Mouse (Mus musculus): ENCODE measurements around the gene Tbc1d1. TPM values are rescaled to one million over a fixed set of nuclear protein-coding genes. Genes with fewer than 3 reads are reported as not detected.

Gene Tbc1d1
- polyA plus RNA-seq, 1 experiment = 3.8 TPM

DNA sequence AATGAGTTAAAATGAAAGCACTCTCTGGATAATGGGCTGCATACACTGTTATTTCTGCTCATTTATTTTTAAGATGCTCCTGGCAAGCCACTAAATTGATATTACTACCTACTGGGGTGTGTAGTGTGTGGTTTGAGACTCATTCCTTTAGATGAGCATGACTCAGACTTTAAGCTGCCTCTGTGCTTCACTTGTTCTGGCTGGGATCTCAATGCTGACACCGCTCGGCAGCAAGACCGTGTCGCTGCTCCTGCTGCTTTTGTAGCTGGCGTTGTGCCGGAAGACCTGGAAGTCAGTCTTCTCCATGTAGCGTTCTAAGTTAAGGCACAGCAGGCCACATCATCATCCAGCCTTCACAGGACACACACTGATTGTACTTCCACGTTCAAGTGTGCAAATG is 124.1 kb downstream of the Tbc1d1 start:
- Histone ChIP-seq H3K4me1 (no peaks in the 10 kb centered on the region), H3K27me3 (replicated peaks) (no peaks in the 10 kb centered on the region), H3K36me3 (replicated peaks; ENCODE audit: low read length) (peaks cover 98% of the 10 kb centered on the region), H3K4me3 (replicated peaks) (no peak overlapping the region), H3K9me3 (no peaks in the 10 kb centered on the region)
- no peak for TF ChIP-seq GATA1 (IDR thresholded peaks at IDR 0.05; ENCODE audit: borderline replicate concordance, low read length)
- TF ChIP-seq FLI1 (IDR thresholded peaks at IDR 0.05; ENCODE audit: low read length) = no peak

DNA sequence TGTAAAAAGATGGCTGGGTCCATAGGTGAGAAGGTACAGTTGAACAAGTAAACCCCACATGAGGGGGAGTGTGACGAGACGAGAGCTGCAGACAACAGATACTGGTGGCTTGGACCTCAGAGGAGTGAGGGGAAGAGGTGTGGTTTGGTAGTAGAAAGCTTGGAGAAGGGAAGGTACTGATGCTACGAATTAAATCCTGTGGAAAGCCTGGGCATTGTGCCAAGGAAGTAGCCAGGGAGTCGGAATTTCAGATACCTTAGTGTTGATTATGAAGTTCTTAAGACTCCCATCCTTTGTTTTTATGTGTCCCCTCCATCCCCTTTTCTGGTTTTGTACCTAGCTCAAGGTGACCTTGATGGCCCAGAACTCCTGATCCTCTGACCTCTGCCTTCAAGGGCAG is 124.5 kb downstream of the Tbc1d1 start:
- H3K4me1 ChIP-seq = no peaks in the 10 kb centered on the region
- no peaks in the 10 kb centered on the region for H3K9me3 ChIP-seq
- H3K27me3 ChIP-seq (replicated peaks) = no peaks in the 10 kb centered on the region
- TF ChIP-seq FLI1 (IDR thresholded peaks at IDR 0.05; ENCODE audit: low read length) = no peak
- no peak for TF ChIP-seq GATA1 (IDR thresholded peaks at IDR 0.05; ENCODE audit: borderline replicate concordance, low read length)
- H3K4me3 ChIP-seq (replicated peaks) = no peak overlapping the region
- H3K36me3 ChIP-seq (replicated peaks; ENCODE audit: low read length) = peaks cover 98% of the 10 kb centered on the region

DNA sequence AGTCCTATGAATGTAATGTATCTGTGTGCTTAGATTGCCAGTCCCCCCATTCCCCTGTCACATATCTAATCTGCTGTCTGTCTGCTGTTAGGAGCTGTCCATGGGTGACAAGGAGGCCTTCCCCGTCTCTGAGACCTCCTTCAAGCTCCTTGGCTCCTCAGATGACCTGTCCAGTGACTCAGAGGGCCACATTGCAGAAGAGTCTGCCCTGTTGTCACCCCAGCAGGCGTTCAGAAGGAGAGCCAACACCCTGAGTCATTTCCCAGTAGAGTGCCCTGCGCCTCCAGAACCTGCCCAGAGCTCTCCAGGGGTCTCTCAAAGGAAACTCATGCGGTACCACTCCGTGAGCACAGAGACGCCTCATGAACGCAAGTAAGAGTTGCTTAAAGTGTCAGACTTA is 125.6 kb downstream of the Tbc1d1 start:
- Histone ChIP-seq H3K9me3 (no peaks in the 10 kb centered on the region), H3K4me3 (replicated peaks) (no peak overlapping the region), H3K36me3 (replicated peaks; ENCODE audit: low read length) (peaks cover 98% of the 10 kb centered on the region), H3K27me3 (replicated peaks) (no peaks in the 10 kb centered on the region), H3K4me1 (no peaks in the 10 kb centered on the region)
- no peak for TF ChIP-seq GATA1 (IDR thresholded peaks at IDR 0.05; ENCODE audit: borderline replicate concordance, low read length)
- TF ChIP-seq FLI1 (IDR thresholded peaks at IDR 0.05; ENCODE audit: low read length) = no peak

DNA sequence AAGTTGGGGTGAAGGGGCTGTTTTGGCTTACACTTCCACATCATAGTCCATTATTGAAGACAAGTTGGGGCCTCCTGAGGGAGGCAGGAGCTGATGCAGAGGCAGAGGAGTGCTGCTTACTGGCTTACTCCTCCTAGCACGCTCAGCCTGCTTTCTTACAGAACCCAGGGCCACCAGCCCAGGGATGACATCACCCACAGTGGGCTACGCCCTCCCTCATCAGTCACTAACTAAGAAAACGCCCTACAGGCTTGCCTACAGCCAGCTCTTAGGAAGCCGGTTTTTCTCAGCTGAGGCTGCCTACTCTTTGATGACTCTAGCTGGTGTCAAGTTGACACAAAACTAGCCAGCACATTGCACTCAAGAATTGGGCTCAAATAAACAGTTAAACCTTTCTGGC is 126.5 kb downstream of the Tbc1d1 start:
- Histone ChIP-seq H3K27me3 (replicated peaks) (no peaks in the 10 kb centered on the region), H3K9me3 (no peaks in the 10 kb centered on the region), H3K4me1 (no peaks in the 10 kb centered on the region), H3K4me3 (replicated peaks) (no peak overlapping the region), H3K36me3 (replicated peaks; ENCODE audit: low read length) (peaks cover 98% of the 10 kb centered on the region)
- no peak for TF ChIP-seq FLI1 (IDR thresholded peaks at IDR 0.05; ENCODE audit: low read length)
- TF ChIP-seq GATA1 (IDR thresholded peaks at IDR 0.05; ENCODE audit: borderline replicate concordance, low read length) = no peak

DNA sequence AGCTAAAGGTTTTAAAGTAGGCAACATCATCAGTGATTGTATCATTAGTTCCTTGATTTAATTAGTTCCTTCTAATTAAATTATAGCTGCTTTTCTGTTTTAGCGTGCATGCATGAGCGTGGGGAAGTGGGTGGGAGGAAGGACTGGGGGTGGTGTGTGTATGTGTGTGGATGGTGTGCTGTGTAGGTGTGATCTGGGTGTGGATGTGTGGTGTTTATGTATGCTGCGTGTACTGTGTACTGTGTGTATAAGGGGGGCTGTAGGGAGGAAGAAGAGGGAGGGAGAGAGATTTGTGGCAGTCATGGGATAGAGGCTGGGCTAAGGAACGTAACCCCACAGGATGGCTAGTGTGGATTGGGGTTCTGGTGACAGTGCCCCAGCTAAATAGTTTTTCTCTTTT is 129.2 kb downstream of the Tbc1d1 start:
- TF ChIP-seq GATA1 (IDR thresholded peaks at IDR 0.05; ENCODE audit: borderline replicate concordance, low read length) (no peak), FLI1 (IDR thresholded peaks at IDR 0.05; ENCODE audit: low read length) (no peak)
- Histone ChIP-seq H3K4me1 (peaks cover 14% of the 10 kb centered on the region), H3K4me3 (replicated peaks) (no peak overlapping the region), H3K9me3 (no peaks in the 10 kb centered on the region), H3K36me3 (replicated peaks; ENCODE audit: low read length) (peaks cover 94% of the 10 kb centered on the region), H3K27me3 (replicated peaks) (no peaks in the 10 kb centered on the region)

DNA sequence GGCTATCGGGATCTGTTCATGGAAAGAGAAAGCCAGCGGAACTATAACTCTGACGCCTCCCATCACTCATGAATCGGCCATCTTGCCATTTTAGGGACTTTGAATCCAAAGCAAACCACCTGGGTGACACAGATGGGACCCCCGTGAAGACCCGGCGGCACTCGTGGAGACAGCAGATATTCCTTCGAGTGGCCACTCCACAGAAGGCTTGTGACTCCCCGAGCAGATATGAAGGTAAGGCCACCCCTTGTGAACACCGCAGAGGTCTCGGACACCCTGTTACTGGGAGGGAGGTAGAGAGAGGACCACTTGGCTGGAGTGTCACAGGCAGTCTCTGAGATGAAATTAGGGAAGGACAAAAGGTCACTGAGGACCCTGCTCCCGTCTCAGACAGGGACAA is 129.7 kb downstream of the Tbc1d1 start:
- peaks cover 92% of the 10 kb centered on the region for H3K36me3 ChIP-seq (replicated peaks; ENCODE audit: low read length)
- H3K4me3 ChIP-seq (replicated peaks) = no peak overlapping the region
- no peak for TF ChIP-seq FLI1 (IDR thresholded peaks at IDR 0.05; ENCODE audit: low read length)
- no peak for TF ChIP-seq GATA1 (IDR thresholded peaks at IDR 0.05; ENCODE audit: borderline replicate concordance, low read length)
- no peaks in the 10 kb centered on the region for H3K27me3 ChIP-seq (replicated peaks)
- H3K9me3 ChIP-seq = no peaks in the 10 kb centered on the region
- peaks cover 20% of the 10 kb centered on the region for H3K4me1 ChIP-seq

DNA sequence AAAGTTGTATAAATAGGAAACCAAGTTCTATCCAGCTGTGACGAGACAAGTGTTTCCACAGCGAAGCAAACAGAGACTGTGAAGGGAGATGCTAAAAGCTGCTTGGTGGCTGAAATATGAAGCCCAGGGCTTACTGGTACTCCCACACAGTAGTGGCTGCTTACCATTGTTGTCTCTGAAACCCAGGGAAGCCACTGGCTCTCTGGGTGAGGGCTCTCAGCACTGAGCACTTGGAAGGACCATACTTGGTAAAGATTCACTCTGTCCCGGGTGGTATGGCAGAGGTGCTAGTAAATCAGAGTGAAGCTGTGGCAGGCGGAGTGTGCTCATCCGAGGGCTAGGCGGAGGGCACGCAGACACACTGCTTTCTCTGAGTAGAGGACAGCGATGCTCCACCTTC is 131.2 kb downstream of the Tbc1d1 start:
- Histone ChIP-seq H3K27me3 (replicated peaks) (no peaks in the 10 kb centered on the region), H3K4me3 (replicated peaks) (no peak overlapping the region), H3K9me3 (no peaks in the 10 kb centered on the region), H3K36me3 (replicated peaks; ENCODE audit: low read length) (peaks cover 87% of the 10 kb centered on the region), H3K4me1 (peaks cover 22% of the 10 kb centered on the region)
- TF ChIP-seq GATA1 (IDR thresholded peaks at IDR 0.05; ENCODE audit: borderline replicate concordance, low read length) (no peak), FLI1 (IDR thresholded peaks at IDR 0.05; ENCODE audit: low read length) (no peak)

DNA sequence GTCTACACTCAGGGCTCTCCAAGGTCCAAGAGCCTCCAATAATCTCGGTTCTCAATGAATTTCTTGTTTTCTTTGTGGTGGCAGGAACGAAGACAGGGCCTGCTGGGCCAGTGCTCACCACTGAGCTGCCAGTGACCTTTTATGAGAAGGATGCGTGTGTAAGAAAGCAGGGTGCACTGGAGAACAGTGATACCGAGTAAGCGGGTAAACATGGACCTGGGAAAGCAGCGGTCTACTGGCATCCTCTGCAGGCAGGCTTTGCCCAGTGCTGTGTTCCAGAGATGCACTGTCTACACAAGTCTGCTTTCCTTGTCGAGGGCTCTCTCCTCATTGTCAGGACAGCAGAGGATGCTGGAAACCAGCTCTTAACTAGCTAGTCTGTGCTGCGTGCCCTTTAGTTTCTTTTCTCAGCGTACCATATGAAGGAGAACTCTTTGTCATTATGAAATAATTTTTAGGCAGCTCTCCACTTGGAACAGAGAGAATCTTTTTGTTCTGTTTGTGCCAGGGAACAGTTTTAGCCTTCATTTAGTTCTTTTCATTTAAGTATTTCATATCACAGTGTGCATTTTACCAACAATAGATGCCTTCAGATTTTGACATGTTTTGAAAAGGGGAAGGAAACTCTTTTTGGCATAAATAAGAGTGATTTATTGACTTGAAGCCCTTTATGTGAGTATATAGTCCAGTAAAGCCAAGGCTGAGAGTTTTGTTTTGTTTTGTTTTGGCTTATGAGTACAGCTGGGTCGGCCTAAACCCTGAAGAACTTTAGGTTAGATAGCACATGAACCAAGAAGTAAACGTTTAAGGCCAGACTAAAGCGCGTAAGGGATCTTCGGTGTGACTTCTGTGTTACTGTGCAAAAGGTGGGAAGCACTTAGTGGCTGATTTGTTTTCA is 132.2 kb downstream of the Tbc1d1 start:
- TF ChIP-seq FLI1 (IDR thresholded peaks at IDR 0.05; ENCODE audit: low read length) = no peak
- no peak for TF ChIP-seq GATA1 (IDR thresholded peaks at IDR 0.05; ENCODE audit: borderline replicate concordance, low read length)
- Histone ChIP-seq H3K36me3 (replicated peaks; ENCODE audit: low read length) (peaks cover 87% of the 10 kb centered on the region), H3K27me3 (replicated peaks) (no peaks in the 10 kb centered on the region), H3K4me3 (replicated peaks) (no peak overlapping the region), H3K4me1 (peaks cover 22% of the 10 kb centered on the region), H3K9me3 (no peaks in the 10 kb centered on the region)

DNA sequence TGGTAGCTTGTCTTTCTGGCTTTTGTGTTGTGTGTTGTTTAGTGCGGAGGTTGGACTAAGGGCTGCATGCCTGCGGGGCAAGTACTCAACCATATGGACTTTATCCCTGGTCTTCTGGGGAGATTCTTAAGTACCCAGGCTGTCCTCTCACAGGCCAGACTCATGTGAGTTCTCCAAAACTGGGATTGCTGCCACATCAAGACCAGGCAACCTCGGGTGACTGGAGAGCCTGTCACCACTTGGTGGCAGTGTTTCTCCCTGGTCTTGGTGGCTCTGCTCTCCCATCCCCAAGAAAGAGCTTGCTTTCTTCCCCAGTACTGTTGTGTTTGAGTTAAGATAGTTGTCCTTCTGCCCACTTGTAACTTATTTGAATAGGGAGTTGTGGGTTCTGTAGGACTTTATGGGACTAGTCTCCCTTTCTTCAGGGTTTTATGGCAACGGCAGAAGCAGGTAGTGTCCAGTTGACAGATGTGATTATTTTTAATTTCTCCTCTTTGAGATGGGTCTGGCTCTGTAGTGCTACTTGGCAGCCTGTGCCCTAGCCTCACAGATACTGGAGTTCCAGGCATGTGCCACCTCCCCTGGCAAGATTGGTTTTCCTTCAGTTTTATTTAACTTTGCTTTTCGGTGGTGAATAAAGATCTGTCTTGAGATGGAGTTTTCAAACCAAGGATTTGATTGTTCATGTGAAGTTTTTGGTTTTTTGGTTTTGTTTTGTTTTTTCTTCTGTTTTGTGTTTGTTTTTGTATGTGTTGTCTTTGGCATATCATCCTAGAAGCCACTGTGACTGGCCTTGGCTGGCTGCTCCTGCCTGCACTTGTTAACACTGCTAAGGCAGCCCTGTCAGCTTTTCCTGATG is 133.3 kb downstream of the Tbc1d1 start:
- H3K4me3 ChIP-seq (replicated peaks) = no peak overlapping the region
- H3K36me3 ChIP-seq (replicated peaks; ENCODE audit: low read length) = peaks cover 87% of the 10 kb centered on the region
- H3K27me3 ChIP-seq (replicated peaks) = no peaks in the 10 kb centered on the region
- peaks cover 22% of the 10 kb centered on the region for H3K4me1 ChIP-seq
- TF ChIP-seq GATA1 (IDR thresholded peaks at IDR 0.05; ENCODE audit: borderline replicate concordance, low read length) (no peak), FLI1 (IDR thresholded peaks at IDR 0.05; ENCODE audit: low read length) (no peak)
- no peaks in the 10 kb centered on the region for H3K9me3 ChIP-seq

DNA sequence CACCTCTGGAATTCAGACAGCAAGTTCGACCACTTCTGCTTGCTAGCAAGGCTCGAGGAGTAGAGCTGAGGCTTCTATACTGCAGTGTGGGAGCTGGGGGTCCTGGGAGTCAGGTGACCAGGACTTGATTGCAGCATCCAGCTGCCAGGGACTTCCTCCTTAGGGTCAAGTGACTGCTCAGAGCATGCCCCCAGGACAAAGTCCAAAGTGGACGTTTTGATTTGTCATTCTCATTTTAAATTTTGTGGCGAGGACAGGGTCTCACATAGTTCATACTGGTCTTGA is 133.9 kb downstream of the Tbc1d1 start:
- Histone ChIP-seq H3K4me1 (peaks cover 22% of the 10 kb centered on the region), H3K27me3 (replicated peaks) (no peaks in the 10 kb centered on the region), H3K4me3 (replicated peaks) (no peak overlapping the region), H3K9me3 (no peaks in the 10 kb centered on the region), H3K36me3 (replicated peaks; ENCODE audit: low read length) (peaks cover 86% of the 10 kb centered on the region)
- TF ChIP-seq FLI1 (IDR thresholded peaks at IDR 0.05; ENCODE audit: low read length) = no peak
- TF ChIP-seq GATA1 (IDR thresholded peaks at IDR 0.05; ENCODE audit: borderline replicate concordance, low read length) = no peak

Data from megakaryocyte, embryonic 14.5 days (primary cell).